29 mouse cellular contexts compared by ENCODE assay signal in the genomic region with DNA sequence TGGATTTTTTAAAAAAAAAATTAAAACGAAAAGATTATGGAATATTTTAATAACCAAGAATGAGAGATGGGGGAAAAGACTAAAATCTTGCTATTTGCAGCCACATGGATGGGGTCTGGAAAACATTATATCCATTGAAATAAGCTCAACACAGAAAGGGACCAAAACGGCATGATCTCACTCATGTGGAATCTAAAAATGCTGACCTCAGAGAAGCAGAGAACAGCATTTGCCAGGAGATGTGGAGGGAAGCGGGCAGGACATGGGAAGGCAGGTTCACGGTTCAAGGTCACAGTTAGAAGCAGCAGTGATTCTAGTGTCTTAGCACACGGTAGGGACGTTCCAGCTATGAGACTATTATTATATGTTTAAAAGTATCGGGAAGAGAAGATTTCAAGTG.
A peak's percentile ranks its signal among the peaks of the same experiment; 100 is the strongest.
DNase-seq lines count a peak whose midpoint lies in the region; ATAC-seq and TF ChIP-seq lines count a peak whose summit lies in the region.
"Had no signal": no experiment of that assay in that cellular context is flagged by ENCODE, and none has a peak within 500 bp of the region (broad histone marks: within the 10 kb centered on the region; RNA-seq: fewer than 3 reads in every experiment).

No protein-coding gene starts in this region.

- H3K9me3 ChIP-seq in heart, embryonic 13.5 days: no peaks in the 10 kb centered on the region
- no peaks in the 10 kb centered on the region for H3K9me3 ChIP-seq in embryonic facial prominence, embryonic 10.5 days
- no peaks in the 10 kb centered on the region for H3K9me3 ChIP-seq in embryonic facial prominence, embryonic 13.5 days
- no peaks in the 10 kb centered on the region for H3K9me3 ChIP-seq in limb, embryonic 14.5 days (ENCODE audit: control insufficient read depth, low read length)
- no peaks in the 10 kb centered on the region for H3K9me3 ChIP-seq in forebrain, embryonic 12.5 days
- H3K9me3 ChIP-seq: forebrain, embryonic 15.5 days; kidney, embryonic 15.5 days; lung, embryonic 15.5 days; midbrain, embryonic 10.5 days; midbrain, embryonic 15.5 days; neural tube, embryonic 15.5 days had no signal

- TF ChIP-seq POLR2A in limb, embryonic 14.5 days (IDR thresholded peaks at IDR 0.05; ENCODE audit: borderline replicate concordance, extremely low read depth, insufficient read depth, insufficient read length): no peak

- H3K9ac ChIP-seq in heart, embryonic 13.5 days: no peak overlapping the region
- no peak overlapping the region for H3K9ac ChIP-seq in embryonic facial prominence, embryonic 13.5 days
- no peak overlapping the region for H3K9ac ChIP-seq in limb, embryonic 14.5 days (ENCODE audit: low read depth, low read length, severe bottlenecking)
- H3K9ac ChIP-seq in forebrain, embryonic 12.5 days: no peak overlapping the region
- H3K9ac ChIP-seq: forebrain, embryonic 15.5 days; kidney, embryonic 15.5 days; lung, embryonic 15.5 days; midbrain, embryonic 15.5 days; neural tube, embryonic 15.5 days had no signal

- 0 out of 2 replicates have a peak overlapping the region, but pooled peaks have one; percentile 17 for H3K27ac ChIP-seq in heart, embryonic 13.5 days (replicated peaks)
- H3K27ac ChIP-seq in embryonic facial prominence, embryonic 10.5 days (replicated peaks): 0 out of 2 replicates have a peak overlapping the region, but pooled peaks have one; percentile 41
- peak overlapping the region; percentile 84 for H3K27ac ChIP-seq in embryonic facial prominence, embryonic 13.5 days
- H3K27ac ChIP-seq in limb, embryonic 14.5 days (replicated peaks; ENCODE audit: low read depth, low read length): peak overlapping the region; percentile 78
- H3K27ac ChIP-seq in forebrain, embryonic 12.5 days: no peak overlapping the region
- H3K27ac ChIP-seq: forebrain, embryonic 15.5 days; gastrocnemius, adult 2 months; kidney, embryonic 15.5 days; layer of hippocampus, adult 2 months; lung, embryonic 15.5 days; midbrain, embryonic 10.5 days; midbrain, embryonic 15.5 days; neural tube, embryonic 15.5 days had no signal

- DNase-seq in heart, adult 9 months (ENCODE audit: low spot score in 2 of 2): no peak
- no peak for DNase-seq in embryonic facial prominence, embryonic 10.5 days (ENCODE audit: low spot score)
- peak; percentile 71 for DNase-seq in limb, embryonic 14.5 days (ENCODE audit: low spot score)
- DNase-seq in B cell, adult 2 months: no peak
- DNase-seq: adrenal gland, postnatal 36 days; cerebellum, adult 2 months; cerebellum, postnatal 14 days; gastrocnemius, adult 2 months; kidney, adult 18-20 months; kidney, postnatal 36 days; retina, postnatal 1 day; right cerebral cortex, postnatal 25 days; spleen, adult 18-20 months; thymus, postnatal 14 days had no signal

- peaks cover 21% of the 10 kb centered on the region for H3K4me1 ChIP-seq in heart, embryonic 13.5 days
- peaks cover 34% of the 10 kb centered on the region for H3K4me1 ChIP-seq in embryonic facial prominence, embryonic 10.5 days
- peaks cover 52% of the 10 kb centered on the region for H3K4me1 ChIP-seq in embryonic facial prominence, embryonic 13.5 days
- peaks cover 25% of the 10 kb centered on the region for H3K4me1 ChIP-seq in limb, embryonic 14.5 days (ENCODE audit: control insufficient read depth, insufficient read depth, low read length)
- H3K4me1 ChIP-seq in forebrain, embryonic 12.5 days: peaks cover 11% of the 10 kb centered on the region
- H3K4me1 ChIP-seq: midbrain, embryonic 15.5 days had no signal

- no peak overlapping the region for H3K4me3 ChIP-seq in heart, embryonic 13.5 days
- H3K4me3 ChIP-seq in embryonic facial prominence, embryonic 10.5 days: no peak overlapping the region
- H3K4me3 ChIP-seq in embryonic facial prominence, embryonic 13.5 days: no peak overlapping the region
- no peak overlapping the region for H3K4me3 ChIP-seq in limb, embryonic 14.5 days (replicated peaks; ENCODE audit: low read length)
- no peak overlapping the region for H3K4me3 ChIP-seq in forebrain, embryonic 12.5 days (replicated peaks)
- H3K4me3 ChIP-seq: forebrain, embryonic 15.5 days; gastrocnemius, adult 2 months; kidney, embryonic 15.5 days; layer of hippocampus, adult 2 months; lung, embryonic 15.5 days; midbrain, embryonic 10.5 days; midbrain, embryonic 15.5 days; neural tube, embryonic 15.5 days had no signal

- 53% methylated on average over 7 of the region's 7 CpGs for WGBS in heart, embryonic 13.5 days
- 70% methylated on average over 7 of the region's 7 CpGs for WGBS in embryonic facial prominence, embryonic 10.5 days
- 38% methylated on average over 7 of the region's 7 CpGs for WGBS in embryonic facial prominence, embryonic 13.5 days
- WGBS in limb, embryonic 14.5 days: 39% methylated on average over 7 of the region's 7 CpGs
- WGBS in forebrain, embryonic 12.5 days: 85% methylated on average over 7 of the region's 7 CpGs

- no peak for ATAC-seq in heart, embryonic 13.5 days (ENCODE audit: extremely low read depth, insufficient number of reproducible peaks, low FRiP score, low TSS enrichment)
- ATAC-seq in embryonic facial prominence, embryonic 13.5 days (ENCODE audit: insufficient number of reproducible peaks, insufficient read depth, low FRiP score, low TSS enrichment, low read depth): no peak
- ATAC-seq in limb, embryonic 14.5 days (ENCODE audit: low FRiP score, low read depth): peak; percentile 84
- no peak for ATAC-seq in forebrain, embryonic 12.5 days (ENCODE audit: low FRiP score)
- ATAC-seq: forebrain, embryonic 15.5 days; hindbrain, embryonic 16.5 days; midbrain, embryonic 15.5 days; Patski had no signal

- H3K36me3 ChIP-seq in heart, embryonic 13.5 days: no peaks in the 10 kb centered on the region
- H3K36me3 ChIP-seq in embryonic facial prominence, embryonic 10.5 days (replicated peaks): no peaks in the 10 kb centered on the region
- H3K36me3 ChIP-seq in embryonic facial prominence, embryonic 13.5 days: no peaks in the 10 kb centered on the region
- H3K36me3 ChIP-seq in limb, embryonic 14.5 days (ENCODE audit: control insufficient read depth, insufficient read depth, low read length): no peaks in the 10 kb centered on the region
- H3K36me3 ChIP-seq in forebrain, embryonic 12.5 days (replicated peaks): no peaks in the 10 kb centered on the region
- H3K36me3 ChIP-seq: forebrain, embryonic 15.5 days; G1E; kidney, embryonic 15.5 days; lung, embryonic 15.5 days; midbrain, embryonic 10.5 days; midbrain, embryonic 15.5 days; neural tube, embryonic 15.5 days had no signal

- H3K4me2 ChIP-seq in heart, embryonic 13.5 days: no peak overlapping the region
- H3K4me2 ChIP-seq in embryonic facial prominence, embryonic 13.5 days: no peak overlapping the region
- no peak overlapping the region for H3K4me2 ChIP-seq in limb, embryonic 14.5 days (replicated peaks; ENCODE audit: low read depth, low read length, severe bottlenecking)
- H3K4me2 ChIP-seq in forebrain, embryonic 12.5 days: no peak overlapping the region
- H3K4me2 ChIP-seq: forebrain, embryonic 15.5 days; heart, embryonic 11.5 days; kidney, embryonic 15.5 days; liver, embryonic 11.5 days; lung, embryonic 15.5 days; midbrain, embryonic 15.5 days; neural tube, embryonic 15.5 days had no signal

- no peaks in the 10 kb centered on the region for H3K27me3 ChIP-seq in heart, embryonic 13.5 days (replicated peaks)
- H3K27me3 ChIP-seq in embryonic facial prominence, embryonic 10.5 days (replicated peaks; ENCODE audit: low read depth, poor library complexity, severe bottlenecking): no peaks in the 10 kb centered on the region
- no peaks in the 10 kb centered on the region for H3K27me3 ChIP-seq in embryonic facial prominence, embryonic 13.5 days
- no peaks in the 10 kb centered on the region for H3K27me3 ChIP-seq in limb, embryonic 14.5 days (ENCODE audit: control insufficient read depth, insufficient read depth, low read length)
- no peaks in the 10 kb centered on the region for H3K27me3 ChIP-seq in forebrain, embryonic 12.5 days
- H3K27me3 ChIP-seq: forebrain, embryonic 15.5 days; kidney, embryonic 15.5 days; lung, embryonic 15.5 days; midbrain, embryonic 15.5 days; neural tube, embryonic 15.5 days; Patski had no signal
